Mouse (Mus musculus) bone marrow, adult 2 months (tissue): ENCODE measurements around the gene Smim4.

Experiments
- CTCF ChIP-seq: fragments of 200-500 bp; IDR thresholded peaks from 2 replicates; pipeline ENCODE4 v1.5.1; 2011; ENCODE audit warnings: low read length, control low read depth; ENCODE audit not compliant: control insufficient read depth, insufficient read depth
- POLR2A ChIP-seq: fragments of 200-500 bp; IDR thresholded peaks from 2 replicates; pipeline ENCODE4 v1.6.1; 2011; ENCODE audit warnings: low read depth, mild to moderate bottlenecking, control low read depth, low read length, borderline replicate concordance; ENCODE audit not compliant: control insufficient read depth

DNA sequence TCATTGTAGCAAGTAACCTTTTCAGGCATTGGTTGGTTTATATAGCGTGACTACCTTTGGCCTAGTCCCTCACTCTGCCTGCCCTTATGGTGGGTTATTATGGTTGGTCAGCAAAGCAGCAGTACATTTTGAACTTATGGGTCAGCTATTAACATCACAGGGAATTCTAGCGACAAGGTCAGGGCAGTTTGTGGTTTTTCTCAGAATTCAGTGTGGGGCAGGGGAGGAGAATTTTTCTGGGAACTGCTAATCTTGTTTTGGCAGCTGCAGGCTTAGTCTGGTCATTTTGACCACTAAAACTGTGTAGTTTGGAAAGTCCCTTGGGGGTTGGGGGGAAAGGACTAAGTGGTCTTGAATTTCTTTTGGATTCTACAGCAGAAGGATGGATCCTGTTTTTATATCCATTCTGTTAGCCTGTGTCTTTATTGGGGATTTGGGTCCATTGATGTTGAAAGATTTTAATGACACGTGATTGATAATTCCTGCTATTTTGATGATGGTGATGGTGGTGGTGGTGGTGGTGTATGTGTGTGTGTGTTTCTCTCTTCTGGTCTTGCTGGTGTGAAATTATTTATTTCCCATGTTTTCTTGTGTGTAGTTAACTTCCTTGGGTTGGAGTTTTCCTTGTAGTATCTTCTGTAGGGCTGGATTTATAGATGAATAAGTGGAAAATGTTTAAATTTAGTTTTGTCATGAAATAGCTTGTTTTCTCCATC, 49.3 kb downstream of the Smim4 start:
- TF ChIP-seq POLR2A (no peak), CTCF (no peak)
